Mouse (Mus musculus) inflammation-experienced regulatory T-cells, adult 6 months (primary cell): Measurements from ENCODE around the gene Lrrc10. TPM values are rescaled to one million over a fixed set of nuclear protein-coding genes. Genes with fewer than 3 reads are reported as not detected.

ENCODE experiments used
- ATAC-seq: one replicate; pipeline ENCODE4 v1.8.0; 2017
- polyA plus RNA-seq, 3 experiments: library from polyadenylated mRNA; unstranded; fragments of 100-300 nt; shearing (Covaris generic); gene quantifications; one replicate each; pipeline ENCODE4 v1.2.1; 2017

Lrrc10 gene
- polyA plus RNA-seq, 3 experiments from 2014 or later = not detected

- no peak for ATAC-seq
Observed at GRCm38 (mm10) chr10:117049253-117049652, 4.1 kb downstream of the Lrrc10 start.

GRCm38 (mm10) chr10:117049961-117050597 lies 4.9 kb downstream of the Lrrc10 start:
- ATAC-seq = no peak

DNA sequence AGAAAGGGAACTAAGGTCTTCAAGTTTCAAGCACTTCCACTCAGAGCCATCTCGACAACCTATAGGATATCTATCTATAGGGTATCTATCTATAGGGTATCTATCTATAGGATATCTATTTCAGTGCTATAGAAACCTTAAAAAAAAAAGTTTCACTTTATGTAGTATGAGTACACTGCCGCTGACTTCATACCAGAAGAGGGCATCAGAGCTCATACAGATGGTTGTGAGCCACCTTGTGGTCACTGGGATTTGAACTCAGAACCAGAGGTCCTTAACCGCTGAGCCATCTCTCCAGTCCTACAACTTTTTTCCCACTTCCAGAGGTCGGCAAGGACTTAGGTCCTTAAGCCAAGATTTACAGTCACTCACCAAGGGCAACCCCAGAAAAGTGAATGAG lies 10.5 kb downstream of the Lrrc10 start:
- ATAC-seq = no peak

DNA sequence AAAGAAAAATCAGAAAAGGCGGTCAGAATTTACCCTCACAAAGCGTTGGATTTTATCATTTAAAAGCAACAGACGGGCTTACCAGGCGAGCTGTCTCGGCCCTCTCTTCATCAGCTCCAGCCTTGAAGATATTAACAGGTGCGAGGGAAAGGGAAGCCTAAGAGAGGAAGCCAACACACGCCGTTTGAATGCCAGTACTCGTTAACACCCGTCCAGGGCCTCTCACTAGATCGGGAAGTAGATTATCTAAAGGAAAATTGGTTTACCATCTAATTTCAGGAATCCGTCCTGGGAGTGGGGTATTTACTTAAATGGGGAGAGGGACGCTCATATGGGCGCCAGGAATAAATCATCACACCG lies 17.7 kb downstream of the Lrrc10 start:
- ATAC-seq = peak; percentile 1

- ATAC-seq = peak; percentile 92
Observed at GRCm38 (mm10) chr10:117063254-117064021, 18.3 kb downstream of the Lrrc10 start, which contains the start of gene Cct2. TSS of gene Cct2 (minus strand) at chr10:117063814.

DNA sequence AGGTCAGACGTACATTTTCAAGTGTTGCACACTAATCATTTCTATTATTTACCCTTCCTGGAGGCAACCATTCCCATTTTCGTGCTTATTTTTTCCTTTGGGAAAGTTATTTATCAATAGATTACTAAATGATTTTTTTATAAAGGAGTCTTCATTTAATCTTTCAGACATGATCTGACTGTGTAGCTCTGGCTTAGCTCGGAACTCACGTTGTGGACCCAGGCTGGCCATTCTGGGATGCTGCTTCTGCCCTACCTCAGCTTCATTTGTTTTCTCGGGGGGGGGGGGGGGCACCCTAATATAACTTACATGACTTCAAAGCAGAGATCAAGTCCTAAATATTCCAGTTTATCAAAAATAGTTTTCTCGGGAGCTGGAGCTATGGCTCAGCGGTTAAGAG lies 18.9 kb downstream of the Lrrc10 start:
- no peak for ATAC-seq

DNA sequence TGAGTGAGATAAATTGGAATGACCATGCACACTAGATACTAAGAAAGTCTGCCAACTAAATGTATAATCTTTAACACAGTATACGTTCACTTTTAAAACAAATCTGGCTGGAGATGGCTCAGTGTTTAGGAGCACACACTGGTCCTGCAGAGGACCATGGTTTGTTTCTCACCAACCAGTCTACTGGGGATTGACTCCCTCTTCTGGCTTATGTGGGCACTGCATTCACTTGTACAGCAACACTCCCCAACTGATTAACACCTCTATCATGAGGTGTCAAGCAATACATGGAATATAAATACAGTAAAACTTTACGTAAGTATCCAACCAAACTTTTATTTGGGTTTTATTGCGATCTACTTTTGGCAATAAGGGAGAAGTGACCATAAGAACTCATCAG lies 24.0 kb downstream of the Lrrc10 start:
- ATAC-seq = no peak

DNA sequence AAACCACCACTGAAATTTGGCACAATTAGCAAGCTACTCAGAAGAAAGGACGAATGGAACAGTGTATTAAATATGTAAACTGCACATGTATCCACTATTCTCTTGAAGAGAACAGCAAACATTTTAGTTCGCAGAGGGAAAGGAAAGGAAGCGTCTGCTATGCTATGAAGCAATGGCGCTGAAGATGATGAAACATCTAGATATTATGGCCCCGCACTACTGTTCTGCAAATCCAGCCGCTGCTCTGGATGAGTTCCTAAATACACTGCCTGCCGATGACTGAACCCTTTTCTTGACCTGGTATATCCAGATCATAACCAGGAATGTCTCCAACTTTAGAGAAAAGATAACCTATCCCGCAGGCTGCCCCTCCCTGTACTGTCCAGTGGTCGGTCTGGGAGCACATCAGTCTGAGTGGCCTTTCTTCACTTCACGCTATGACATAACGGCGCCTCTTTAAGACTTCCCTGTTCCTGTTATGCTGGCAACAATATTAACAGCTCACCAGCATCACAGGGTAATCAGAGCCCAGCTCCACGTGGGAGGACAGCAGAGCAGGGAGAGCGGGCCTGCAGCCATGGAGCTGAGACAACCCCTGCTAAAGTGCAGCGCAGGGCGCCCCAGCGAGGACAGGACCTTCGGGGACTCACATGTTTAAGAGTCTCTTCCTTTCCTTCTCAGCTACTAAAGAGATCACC lies 27.2 kb downstream of the Lrrc10 start:
- no peak for ATAC-seq

- ATAC-seq = no peak
Observed at GRCm38 (mm10) chr10:117073176-117073575, 28.0 kb downstream of the Lrrc10 start.

- ATAC-seq = peak; percentile 52
Observed at GRCm38 (mm10) chr10:117078284-117078683, 33.1 kb downstream of the Lrrc10 start.

DNA sequence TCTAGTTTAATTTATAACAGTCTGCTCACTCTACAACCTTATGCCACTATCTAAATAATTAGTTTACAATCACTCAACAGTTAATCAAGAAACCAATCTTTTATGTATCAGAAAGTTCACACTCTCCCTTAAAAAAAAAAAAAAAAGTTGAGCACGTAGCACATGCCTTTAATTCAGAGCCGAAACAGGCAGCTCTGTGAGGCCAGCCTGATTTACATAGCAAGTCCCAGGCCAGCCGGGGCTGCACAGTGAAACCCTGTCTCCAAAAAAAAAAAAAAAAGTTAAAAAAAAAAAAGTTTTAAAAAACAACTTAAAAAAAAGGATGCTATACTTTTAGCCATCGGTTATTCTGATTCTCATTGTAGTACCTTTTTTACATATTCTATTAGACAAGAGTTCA lies 36.2 kb downstream of the Lrrc10 start:
- no peak for ATAC-seq

DNA sequence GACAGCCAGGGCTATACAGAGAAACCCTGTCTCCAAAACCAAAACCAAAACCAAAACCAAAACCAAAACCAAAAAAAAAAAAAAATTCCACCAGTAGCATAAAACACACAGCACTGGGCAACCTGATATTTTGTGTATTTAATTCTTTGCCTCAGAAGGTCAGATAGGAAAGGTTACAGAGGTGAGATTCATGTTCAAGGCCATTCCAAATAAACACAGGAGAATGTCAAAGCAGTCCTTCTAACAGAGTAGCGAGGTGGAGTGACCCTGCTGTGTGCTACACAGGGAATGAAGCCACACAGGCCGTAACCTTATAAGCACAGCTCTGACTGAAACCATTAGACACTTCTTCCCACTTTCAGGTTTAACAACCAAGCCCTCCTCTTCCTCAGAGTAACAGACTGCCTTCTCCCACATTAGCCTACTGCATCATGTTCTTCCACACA lies 36.8 kb downstream of the Lrrc10 start:
- peak; percentile 73 for ATAC-seq

- ATAC-seq = peak; percentile 48
Observed at GRCm38 (mm10) chr10:117089628-117090027, 44.5 kb downstream of the Lrrc10 start.

GRCm38 (mm10) chr10:117094504-117095329 lies 49.6 kb downstream of the Lrrc10 start:
- peak; percentile 38 for ATAC-seq

GRCm38 (mm10) chr10:117096096-117096495 lies 51.0 kb downstream of the Lrrc10 start:
- no peak for ATAC-seq

Other genes with a start within 250 kb of the Lrrc10 start
- not detected for gene Myrfl, start 148.4 kb upstream of the Lrrc10 start, polyA plus RNA-seq
- gene Rab3ip, start 94.6 kb upstream of the Lrrc10 start, polyA plus RNA-seq = 10 to 100 TPM in 1 of 3 experiments, 1 to 10 TPM in 2; 5.6 to 12.7 (median 8.7) TPM
- not detected for gene Gm10271, start 72.7 kb upstream of the Lrrc10 start, polyA plus RNA-seq
- not detected for gene Best3, start 59.0 kb upstream of the Lrrc10 start, polyA plus RNA-seq
- 100 to 1,000 TPM; 184 to 248 (median 228) TPM for gene Cct2, start 18.5 kb downstream of the Lrrc10 start, polyA plus RNA-seq
- 10 to 100 TPM in 1 of 3 experiments, 1 to 10 TPM in 2; 7.4 to 11.6 (median 9.1) TPM for gene Frs2, start 103.2 kb downstream of the Lrrc10 start, polyA plus RNA-seq
- 10 to 100 TPM; 22.8 to 31.7 (median 25.0) TPM for gene Yeats4, start 179.2 kb downstream of the Lrrc10 start, polyA plus RNA-seq
- not detected for gene 9530003J23Rik, start 193.4 kb downstream of the Lrrc10 start, polyA plus RNA-seq
- 10 to 100 TPM in 1 of 3 experiments, 1 to 10 TPM in 2; 1.0 to 40.1 (median 5.3) TPM for gene Lyz2, start 237.0 kb downstream of the Lrrc10 start, polyA plus RNA-seq
- 1 to 10 TPM in 1 of 3 experiments, under 1 TPM in 1, not detected in 1; 0.49 to 1.0 TPM for gene Lyz1, start 247.5 kb downstream of the Lrrc10 start, polyA plus RNA-seq